Mouse (Mus musculus) right cerebral cortex, postnatal 10 days (tissue): ENCODE results near the gene Spaca9.

ENCODE experiments used
- DNase-seq, 2 experiments: peaks; one replicate each; pipeline ENCODE4 v3.0.0; 2021; ENCODE audit warnings: low spot score in 2 of 2

The Spaca9 gene

GRCm38 (mm10) chr2:28665818-28666217 lies 33.7 kb downstream of the Spaca9 start:
- DNase-seq = no peak

DNA sequence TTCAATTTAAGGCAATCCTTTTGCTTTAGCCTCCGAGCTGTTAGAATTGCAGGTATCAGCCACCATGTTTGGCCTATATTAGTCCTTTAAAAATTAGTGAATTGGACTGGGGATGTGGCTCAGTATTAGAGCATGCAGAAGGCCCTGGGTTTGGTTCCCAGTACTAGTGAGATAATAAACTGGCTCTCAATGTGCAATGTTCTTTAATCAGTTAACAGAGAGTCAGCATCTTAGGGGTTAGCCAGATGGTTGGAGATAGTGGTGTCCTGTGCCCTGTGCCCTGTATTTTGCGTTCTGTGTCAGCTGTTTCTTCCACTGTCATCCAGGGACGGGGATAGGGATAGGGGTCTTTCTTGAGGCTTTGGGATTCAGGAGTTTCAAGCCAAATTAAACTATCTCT lies 36.6 kb downstream of the Spaca9 start:
- DNase-seq = no peak

DNA sequence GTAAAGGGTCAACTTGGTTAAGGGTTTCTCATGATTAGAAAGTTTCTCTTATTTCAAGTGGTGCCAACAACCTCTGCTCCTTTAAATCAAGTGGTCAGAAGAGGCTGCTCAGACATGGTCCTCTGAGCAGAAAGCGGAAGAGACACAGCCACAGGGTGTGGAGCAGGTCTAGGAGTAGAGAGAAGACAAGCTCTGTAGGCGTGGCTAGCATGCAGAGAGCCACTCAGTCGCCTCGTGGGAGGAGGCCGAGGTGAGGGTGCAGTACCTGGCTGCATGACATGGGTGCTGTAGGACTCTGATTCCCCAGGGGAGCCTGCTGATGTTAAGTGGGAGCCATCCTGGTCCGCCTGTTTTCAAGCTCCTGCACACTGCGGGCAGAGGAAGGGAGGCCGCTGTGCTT lies 43.3 kb downstream of the Spaca9 start:
- DNase-seq = no peak

DNA sequence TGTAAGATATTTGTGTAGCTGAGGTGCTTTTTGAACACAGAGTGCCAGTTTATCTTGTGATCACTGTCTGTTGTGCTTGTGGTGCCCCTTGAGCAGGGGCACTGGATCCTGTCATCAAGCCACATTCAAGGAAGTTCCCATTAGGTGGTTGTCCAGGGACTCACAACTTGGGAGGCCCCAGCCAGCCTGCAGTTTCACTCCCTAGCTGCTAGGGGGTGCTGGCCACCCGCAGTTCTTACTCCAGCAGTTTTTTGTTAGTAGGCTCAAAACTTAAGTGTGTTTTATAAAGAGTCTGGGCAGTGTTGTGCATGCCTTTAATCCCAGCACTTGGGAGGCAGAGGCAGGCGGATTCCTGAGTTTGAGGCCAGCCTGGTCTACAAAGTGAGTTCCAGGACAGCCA lies 45.2 kb downstream of the Spaca9 start:
- DNase-seq = no peak

DNA sequence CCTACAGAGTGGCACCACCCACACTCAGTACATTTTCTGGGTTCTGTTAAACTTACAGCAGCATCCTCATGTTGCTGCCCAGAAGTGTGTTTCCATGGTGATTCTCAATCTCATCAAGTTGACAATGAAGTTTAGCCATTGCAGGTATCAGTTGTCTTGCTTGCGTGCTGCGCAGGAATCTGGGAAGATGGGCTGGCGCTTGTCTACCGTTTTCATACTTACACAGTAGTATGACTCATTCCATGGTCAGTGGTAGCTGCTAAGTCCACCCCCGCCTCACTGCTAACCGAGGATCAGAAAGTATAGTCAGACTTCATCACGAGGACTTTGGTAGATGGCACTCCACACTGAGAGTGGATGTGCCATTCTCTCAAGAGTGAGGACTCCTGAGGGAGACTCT lies 46.2 kb downstream of the Spaca9 start:
- DNase-seq = no peak

DNA sequence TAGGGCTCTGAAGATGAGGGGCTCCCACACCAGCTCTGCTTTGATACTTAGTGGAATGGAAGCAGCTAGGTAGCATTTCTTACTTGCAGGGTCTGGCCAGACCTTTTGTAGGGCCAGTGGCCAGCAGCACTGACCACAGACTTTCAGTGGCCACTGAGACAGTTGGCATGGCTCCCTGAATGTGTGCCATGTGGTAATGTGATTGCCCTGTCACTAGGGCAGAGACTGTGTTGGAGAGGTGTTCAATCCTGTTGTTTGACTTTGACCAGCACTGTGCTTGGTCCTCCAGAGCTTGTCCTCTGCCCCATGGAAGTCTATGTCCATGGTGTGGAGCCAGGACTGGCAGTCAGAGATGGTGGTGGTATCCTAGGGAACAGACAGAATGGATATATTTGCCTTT lies 49.0 kb downstream of the Spaca9 start:
- no peak for DNase-seq

GRCm38 (mm10) chr2:28643081-28643480 lies 56.4 kb downstream of the Spaca9 start:
- no peak for DNase-seq
